Mouse (Mus musculus) forebrain, postnatal 0 days (tissue): ENCODE data around the gene Shisa7. TPM values are rescaled to one million over a fixed set of nuclear protein-coding genes. Genes with fewer than 3 reads are reported as not detected.
"Not testable (repeated sequence)": the region's sequence is repeated elsewhere in the genome, so short reads cannot be mapped to it uniquely, and the experiment has no call there.

Experiments
- ATAC-seq: fragments of 200-750 bp; cut with Nextera tagmentation; 2 replicates; pipeline ENCODE4 v1.8.0; 2017; ENCODE audit warnings: mild to moderate bottlenecking, moderate library complexity
- DNase-seq: peaks from one replicate; pipeline ENCODE4 v3.0.0-alpha.2; 2015
- H3K27ac ChIP-seq: fragments of 300-500 bp; sonication (generic); 2 replicates; pipeline ENCODE4 v1.5.1; 2014; ENCODE audit warnings: low read depth, mild to moderate bottlenecking, antibody characterized with exemption, low read length, moderate library complexity, mixed read lengths
- H3K27me3 ChIP-seq: fragments of 300-500 bp; sonication (generic); 2 replicates; pipeline ENCODE4 v1.6.1; 2014; ENCODE audit warnings: mild to moderate bottlenecking, low read length, mixed read lengths; ENCODE audit not compliant: insufficient read depth
- H3K36me3 ChIP-seq: fragments of 300-500 bp; sonication (generic); 2 replicates; pipeline ENCODE4 v1.6.1; 2014; ENCODE audit warnings: mild to moderate bottlenecking, moderate library complexity; ENCODE audit not compliant: insufficient read depth
- H3K4me1 ChIP-seq: fragments of 300-500 bp; sonication (generic); 2 replicates; pipeline ENCODE4 v1.6.1; 2014; ENCODE audit warnings: antibody characterized with exemption; ENCODE audit not compliant: insufficient read depth
- H3K4me2 ChIP-seq: fragments of 300-500 bp; sonication (generic); 2 replicates; pipeline ENCODE4 v1.6.1; 2014; ENCODE audit warnings: low read depth, mild to moderate bottlenecking, moderate library complexity
- H3K4me3 ChIP-seq: fragments of 300-500 bp; sonication (generic); 2 replicates; pipeline ENCODE4 v1.5.1; 2014; ENCODE audit warnings: low read depth, low read length, mixed read lengths
- H3K9ac ChIP-seq: fragments of 300-500 bp; sonication (generic); 2 replicates; pipeline ENCODE4 v1.6.1; 2014; ENCODE audit warnings: mild to moderate bottlenecking
- H3K9me3 ChIP-seq: fragments of 300-500 bp; sonication (generic); 2 replicates; pipeline ENCODE4 v1.6.1; 2016; ENCODE audit warnings: low read length
- CTCF ChIP-seq: sonication (generic); IDR thresholded peaks from 2 replicates; pipeline ENCODE4 v1.5.1; 2016; ENCODE audit warnings: antibody characterized with exemption, control low read depth, low read depth
- WGBS: fragments of 180-500 bp; shearing (Covaris S2); extraction: QIAGEN DNeasy Blood & Tissue Kit; methylation state at CpG from one replicate; pipeline ENCODE4 v1.1.7; 2014; 5-methylcytosine and 5-hydroxymethylcytosine counted together
- polyA plus RNA-seq: library from polyadenylated mRNA; unstranded; fragments of >200 nt; fragmentation: Nextera tagmentation; extraction: Ambion mirVana; gene quantifications from 2 replicates; pipeline ENCODE4 v1.2.1, GENCODE M21; 2015
- total RNA-seq: library from RNA; depleted of rRNA; stranded (reverse); fragments of >200 nt; gene quantifications from 2 replicates; pipeline ENCODE4 v1.2.3, GENCODE M21; 2014

The Shisa7 gene
- total and polyA plus RNA-seq, 2 experiments from 2014 or later, result 9.4 to 66.6 TPM

GRCm38 (mm10) chr7:4813105-4813791 lies 31.2 kb downstream of the Shisa7 start:
- no peak for DNase-seq
- 25% methylated on average over 8 of the region's 8 CpGs for WGBS
- H3K9ac ChIP-seq, result peak overlapping the region; percentile 81
- no peak for ATAC-seq
- peak overlapping the region; percentile 79 for H3K4me2 ChIP-seq
- H3K36me3 ChIP-seq, result peaks cover 8% of the 10 kb centered on the region; the same call in 1 of the 2 replicates
- TF ChIP-seq CTCF, result no peak
- H3K9me3 ChIP-seq, result no peaks in the 10 kb centered on the region
- peak overlapping the region; percentile 91 for H3K4me3 ChIP-seq
- no peaks in the 10 kb centered on the region for H3K27me3 ChIP-seq
- peak overlapping the region; percentile 83 for H3K27ac ChIP-seq
- 0 out of 2 replicates have a peak, but pooled peaks cover 2% of the 10 kb centered on the region for H3K4me1 ChIP-seq

- WGBS, result 2% methylated on average over 62 of the region's 62 CpGs
- H3K4me2 ChIP-seq, result peak within 1 kb of the TSS; percentile 79
- DNase-seq (peak; percentile 100), ATAC-seq (peak; percentile 98)
- 0 out of 2 replicates have a peak, but pooled peaks cover 2% of the 10 kb centered on the region for H3K4me1 ChIP-seq
- peak within 1 kb of the TSS; percentile 98 for H3K27ac ChIP-seq
- H3K27me3 ChIP-seq, result no peaks in the 10 kb centered on the region
- H3K4me3 ChIP-seq, result peak within 1 kb of the TSS; percentile 91
- TF ChIP-seq CTCF, result peak; percentile 43
- no peaks in the 10 kb centered on the region for H3K9me3 ChIP-seq
- peaks cover 12% of the 10 kb centered on the region for H3K36me3 ChIP-seq
- peak within 1 kb of the TSS; percentile 81 for H3K9ac ChIP-seq
Observed at GRCm38 (mm10) chr7:4812303-4813104, 32.0 kb downstream of the Shisa7 start, which contains the start of gene Ube2s. TSS of gene Ube2s (minus strand) at chr7:4812590.

GRCm38 (mm10) chr7:4811842-4812302 lies 32.6 kb downstream of the Shisa7 start:
- ATAC-seq (no peak; the same call in 1 of the 2 replicates), DNase-seq (peak; percentile 63)
- no peaks in the 10 kb centered on the region for H3K27me3 ChIP-seq
- H3K4me2 ChIP-seq, result peak overlapping the region; percentile 79
- WGBS, result 3% methylated on average over 26 of the region's 36 CpGs
- no peak for TF ChIP-seq CTCF
- H3K4me3 ChIP-seq, result peak overlapping the region; percentile 91
- no peaks in the 10 kb centered on the region for H3K9me3 ChIP-seq
- peaks cover 18% of the 10 kb centered on the region for H3K36me3 ChIP-seq
- H3K9ac ChIP-seq, result peak overlapping the region; percentile 81
- 0 out of 2 replicates have a peak, but pooled peaks cover 2% of the 10 kb centered on the region for H3K4me1 ChIP-seq
- peak overlapping the region; percentile 98 for H3K27ac ChIP-seq

- H3K27me3 ChIP-seq, H3K27ac ChIP-seq, H3K4me1 ChIP-seq, ATAC-seq, DNase-seq, H3K9me3 ChIP-seq: not testable (repeated sequence)
- H3K9ac ChIP-seq, result peak overlapping the region; percentile 81
- H3K36me3 ChIP-seq, result peaks cover 19% of the 10 kb centered on the region
- 36% methylated on average over 10 of the region's 10 CpGs for WGBS
- H3K4me2 ChIP-seq, result peak overlapping the region; percentile 79
- peak overlapping the region; percentile 91 for H3K4me3 ChIP-seq
Observed at GRCm38 (mm10) chr7:4811131-4811530, 33.4 kb downstream of the Shisa7 start.

GRCm38 (mm10) chr7:4806716-4807115 lies 37.8 kb downstream of the Shisa7 start:
- no peak overlapping the region for H3K4me2 ChIP-seq
- no peaks in the 10 kb centered on the region for H3K4me1 ChIP-seq
- H3K9me3 ChIP-seq, result no peaks in the 10 kb centered on the region
- no peak overlapping the region for H3K4me3 ChIP-seq
- no peaks in the 10 kb centered on the region for H3K27me3 ChIP-seq
- 91% methylated on average over 7 of the region's 7 CpGs for WGBS
- no peak overlapping the region for H3K27ac ChIP-seq
- peaks cover 19% of the 10 kb centered on the region for H3K36me3 ChIP-seq
- H3K9ac ChIP-seq, result no peak overlapping the region
- peak; percentile 77 for TF ChIP-seq CTCF
- peak; percentile 61; the same call in 1 of the 2 replicates for ATAC-seq
- peak; percentile 65 for DNase-seq

- Histone ChIP-seq H3K4me2 (no peak overlapping the region), H3K36me3 (peaks cover 12% of the 10 kb centered on the region), H3K9me3 (no peaks in the 10 kb centered on the region), H3K4me3 (no peak overlapping the region), H3K27ac (no peak overlapping the region), H3K4me1 (no peaks in the 10 kb centered on the region), H3K27me3 (no peaks in the 10 kb centered on the region), H3K9ac (no peak overlapping the region)
- DNase-seq (no peak), ATAC-seq (no peak)
- TF ChIP-seq CTCF, result no peak
Observed at GRCm38 (mm10) chr7:4802247-4802646, 42.2 kb downstream of the Shisa7 start.
